Mouse (Mus musculus): ENCODE measurements around the gene Olfr981. TPM values are rescaled to one million over a fixed set of nuclear protein-coding genes. Genes with fewer than 3 reads are reported as not detected.
"Not testable (repeated sequence)": the region's sequence is repeated elsewhere in the genome, so short reads cannot be mapped to it uniquely, and the experiment has no call there.

The Olfr981 gene
- not detected for polyA plus RNA-seq (2017; shearing (Covaris generic))

DNA sequence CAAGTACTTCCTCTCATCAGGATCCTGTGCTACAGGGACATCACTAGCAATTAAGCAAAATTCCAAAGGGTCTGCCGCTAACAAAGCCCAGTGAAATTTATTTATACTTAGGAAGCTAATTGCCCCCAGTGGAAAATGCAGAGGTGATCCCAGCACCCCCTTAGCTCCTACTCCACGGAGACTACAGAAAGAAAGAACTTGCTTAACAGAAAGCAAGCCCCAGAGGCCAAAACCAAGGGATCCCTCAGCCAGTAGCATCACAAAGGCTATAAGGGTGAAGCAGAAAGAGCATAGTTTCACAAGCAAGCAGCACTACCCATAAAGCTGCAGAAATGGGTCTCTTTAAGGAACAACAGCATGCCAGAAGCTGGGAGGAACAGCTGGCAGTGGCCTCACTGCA is at the start of gene Olfr981:
TSS of gene Olfr981 (plus strand) at position 301 of the 400 bp plus-strand sequence.
- no peak for ATAC-seq

DNA sequence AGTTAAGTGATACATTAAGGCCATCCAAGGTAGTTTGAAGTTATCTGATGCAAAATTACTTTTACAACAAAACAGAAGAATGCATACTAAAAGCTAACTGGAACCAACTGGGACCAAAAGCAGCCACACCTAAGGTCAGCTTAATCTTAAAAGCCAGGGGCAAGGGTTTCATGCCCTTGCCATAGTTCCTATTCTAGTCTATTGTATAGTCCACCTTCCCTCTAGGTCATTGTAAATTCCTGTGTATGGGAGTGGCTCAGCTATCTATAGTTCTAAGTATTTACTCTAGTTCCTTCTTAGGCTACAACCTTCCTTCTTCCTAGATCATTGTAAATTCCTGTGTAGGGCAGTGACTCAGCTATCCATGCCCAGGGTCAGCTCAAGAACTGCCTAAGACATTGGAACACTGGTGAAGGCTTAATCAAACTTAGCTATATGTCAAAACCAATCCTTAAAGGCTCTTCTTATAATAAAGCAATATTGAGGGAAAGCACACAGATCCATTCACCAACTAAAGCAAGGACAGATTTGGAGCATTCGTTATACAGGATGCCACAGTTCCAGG is 44.6 kb upstream of the Olfr981 start:
- ATAC-seq: not testable (repeated sequence)

DNA sequence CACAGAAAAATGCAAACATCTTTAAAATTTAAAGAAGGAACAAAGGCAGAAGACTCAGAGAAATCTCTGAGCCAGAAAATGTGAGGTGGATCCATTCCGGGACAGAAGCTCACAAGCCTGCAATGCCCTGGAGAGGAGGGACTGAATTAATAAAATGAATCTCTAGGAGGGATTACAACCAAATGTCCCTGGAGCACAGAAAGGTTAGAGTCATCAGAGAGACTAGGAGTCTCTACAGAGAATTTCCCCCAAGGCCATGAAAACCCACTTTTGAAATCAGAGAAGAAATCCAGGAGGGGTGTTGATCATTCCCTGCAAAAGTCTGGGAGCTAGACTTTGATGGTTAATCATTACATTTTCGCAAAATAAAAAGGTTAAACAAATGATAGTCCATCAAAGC is 29.5 kb upstream of the Olfr981 start, which contains the start of gene Olfr978:
TSS of gene Olfr978 (plus strand) at position 301 of the 400 bp plus-strand sequence.
- no peak for ATAC-seq

DNA sequence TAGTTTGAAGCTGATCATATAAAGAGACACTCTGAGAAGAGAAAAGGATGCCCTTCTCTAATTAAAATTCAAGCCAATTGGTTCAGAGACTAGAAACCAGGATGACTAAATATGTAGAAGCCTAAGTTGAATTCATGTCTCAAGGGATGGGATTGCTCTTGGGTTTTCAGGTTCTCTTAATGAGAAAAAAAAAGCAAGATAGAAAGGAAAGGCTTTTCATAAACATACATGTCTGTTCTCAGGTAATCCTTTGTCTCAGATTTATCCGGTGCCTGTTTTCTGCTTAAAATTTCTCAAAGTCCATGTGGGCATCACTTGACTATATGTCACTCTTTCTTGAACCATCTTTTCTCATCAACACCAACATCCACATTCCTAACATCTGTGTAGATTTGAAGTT is 17.9 kb upstream of the Olfr981 start, which contains the start of gene Olfr979:
TSS of gene Olfr979 (minus strand) at position 101 of the 400 bp plus-strand sequence.
- ATAC-seq: no peak

DNA sequence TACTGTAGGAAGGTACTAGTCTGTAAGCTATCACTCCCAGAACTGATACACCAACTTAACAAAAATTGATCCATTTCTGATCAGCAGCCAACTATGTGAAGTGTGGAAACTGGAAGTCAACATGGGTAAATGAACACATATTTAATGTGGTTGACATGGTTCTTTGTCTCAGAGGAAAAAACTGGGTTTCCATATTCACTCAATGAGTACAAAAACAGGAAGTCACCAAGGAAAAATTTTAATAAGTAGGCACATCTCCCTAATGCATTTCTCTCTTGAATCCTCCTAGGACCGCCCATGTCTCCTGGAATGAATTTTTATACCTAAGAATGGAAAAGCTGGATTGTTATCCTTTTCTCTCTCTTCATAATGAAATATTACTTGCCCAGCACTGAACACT is 11.8 kb upstream of the Olfr981 start, which contains the start of gene Olfr980:
TSS of gene Olfr980 (minus strand) at position 101 of the 400 bp plus-strand sequence.
- no peak for ATAC-seq

DNA sequence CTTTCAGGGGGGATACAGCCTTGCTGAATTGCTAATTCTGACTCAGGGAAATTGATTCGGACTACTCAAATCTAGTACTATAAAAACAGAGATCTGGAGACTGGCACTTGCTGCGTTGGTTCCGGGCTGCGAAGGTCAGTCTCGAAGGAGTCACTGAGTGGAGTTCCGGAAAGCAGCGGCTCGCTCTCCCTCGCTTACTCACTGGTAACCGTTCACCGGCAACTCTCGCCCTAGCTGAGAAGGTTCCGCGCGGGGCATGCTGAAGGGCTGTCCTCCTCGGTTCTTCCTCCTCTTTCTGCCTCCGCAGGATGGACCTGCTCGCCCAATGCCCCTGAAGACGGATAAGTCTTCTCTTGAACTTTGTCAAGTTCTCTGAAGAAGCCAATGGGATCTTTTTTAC is 28.9 kb downstream of the Olfr981 start:
- no peak for ATAC-seq

DNA sequence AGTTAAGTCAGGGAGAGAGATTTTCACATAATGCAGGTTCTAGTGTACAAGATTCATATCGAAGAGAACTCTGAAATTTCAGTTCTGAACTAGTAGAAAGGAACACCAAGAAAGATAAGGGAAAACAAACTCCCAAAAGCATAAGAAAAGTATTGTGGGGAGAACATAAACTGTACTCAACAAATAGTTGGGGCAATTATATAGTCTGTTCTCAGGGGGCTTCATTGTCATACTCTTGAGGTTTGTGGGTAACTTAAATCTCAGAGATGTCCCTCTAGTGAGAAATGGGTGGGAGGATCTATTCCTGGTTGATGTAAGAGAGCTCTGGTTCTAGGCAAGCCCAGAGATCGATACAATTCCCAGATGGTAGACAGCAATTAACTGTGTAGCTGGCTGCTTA is 52.3 kb downstream of the Olfr981 start, which contains the start of gene Olfr982:
TSS of gene Olfr982 (plus strand) at position 301 of the 400 bp plus-strand sequence.
- ATAC-seq: no peak

Other genes starting within 250 kb of the Olfr981 start
- gene Olfr968, start 238.2 kb upstream of the Olfr981 start, polyA plus RNA-seq (2017; shearing (Covaris generic)): not detected
- gene Olfr969, start 230.5 kb upstream of the Olfr981 start, polyA plus RNA-seq (2017; shearing (Covaris generic)): not detected
- not detected for gene Olfr970, start 212.6 kb upstream of the Olfr981 start, polyA plus RNA-seq (2017; shearing (Covaris generic))
- gene Olfr971, start 184.6 kb upstream of the Olfr981 start, polyA plus RNA-seq (2017; shearing (Covaris generic)): not detected
- gene Olfr972, start 155.0 kb upstream of the Olfr981 start, polyA plus RNA-seq (2017; shearing (Covaris generic)): not detected
- gene Olfr229, start 114.1 kb upstream of the Olfr981 start, polyA plus RNA-seq (2017; shearing (Covaris generic)): not detected
- gene Olfr974, start 84.0 kb upstream of the Olfr981 start, polyA plus RNA-seq (2017; shearing (Covaris generic)): under 1 TPM in 1 of 2 experiments, not detected in 1; 0.09 TPM
- not detected for gene Olfr975, start 69.4 kb upstream of the Olfr981 start, polyA plus RNA-seq (2017; shearing (Covaris generic))
- not detected for gene Olfr976, start 60.3 kb upstream of the Olfr981 start, polyA plus RNA-seq (2017; shearing (Covaris generic))
- gene Olfr978, start 29.4 kb upstream of the Olfr981 start, polyA plus RNA-seq (2017; shearing (Covaris generic)): not detected
- not detected for gene Olfr979, start 18.0 kb upstream of the Olfr981 start, polyA plus RNA-seq (2017; shearing (Covaris generic))
- gene Olfr980, start 11.9 kb upstream of the Olfr981 start, polyA plus RNA-seq (2017; shearing (Covaris generic)): not detected
- gene Olfr982, start 52.4 kb downstream of the Olfr981 start, polyA plus RNA-seq (2017; shearing (Covaris generic)): not detected
- not detected for gene Olfr983, start 72.1 kb downstream of the Olfr981 start, polyA plus RNA-seq (2017; shearing (Covaris generic))
- not detected for gene Olfr984, start 92.7 kb downstream of the Olfr981 start, polyA plus RNA-seq (2017; shearing (Covaris generic))
- not detected for gene Olfr985, start 108.7 kb downstream of the Olfr981 start, polyA plus RNA-seq (2017; shearing (Covaris generic))
- not detected for gene Tmem225, start 126.7 kb downstream of the Olfr981 start, polyA plus RNA-seq (2017; shearing (Covaris generic))
- gene Olfr986, start 159.5 kb downstream of the Olfr981 start, polyA plus RNA-seq (2017; shearing (Covaris generic)): not detected
- 1 to 10 TPM; 1.5 TPM for gene Zfp202, start 170.9 kb downstream of the Olfr981 start, polyA plus RNA-seq (2017; shearing (Covaris generic))
- under 1 TPM in 1 of 2 experiments, not detected in 1; 0.13 TPM for gene Scn3b, start 247.8 kb downstream of the Olfr981 start, polyA plus RNA-seq (2017; shearing (Covaris generic))